Mouse (Mus musculus) hindbrain, embryonic 10.5 days (tissue): ENCODE results near the gene Sdc3. TPM values are rescaled to one million over a fixed set of nuclear protein-coding genes. Genes with fewer than 3 reads are reported as not detected.
A peak's percentile ranks its signal among the peaks of the same experiment; 100 is the strongest.

Source experiments
- DNase-seq: peaks from one replicate; pipeline ENCODE4 v3.0.0-alpha.2; 2017; ENCODE audit warnings: low spot score
- H3K27ac ChIP-seq: fragments of 300-500 bp; sonication (generic); 2 replicates; pipeline ENCODE4 v1.5.1; 2016; ENCODE audit warnings: mild to moderate bottlenecking, moderate library complexity
- H3K27me3 ChIP-seq: fragments of 300-500 bp; sonication (generic); 2 replicates; pipeline ENCODE4 v1.6.1; 2016; ENCODE audit warnings: mild to moderate bottlenecking; ENCODE audit not compliant: poor library complexity, insufficient read depth, severe bottlenecking
- H3K36me3 ChIP-seq: fragments of 300-500 bp; sonication (generic); 2 replicates; pipeline ENCODE4 v1.6.1; 2016; ENCODE audit warnings: mild to moderate bottlenecking, moderate library complexity
- H3K4me1 ChIP-seq: fragments of 300-500 bp; sonication (generic); replicated peaks from 2 replicates; pipeline ENCODE4 v1.6.1; 2016; ENCODE audit warnings: mild to moderate bottlenecking
- H3K4me3 ChIP-seq: fragments of 300-500 bp; sonication (generic); 2 replicates; pipeline ENCODE4 v1.5.1; 2016; ENCODE audit warnings: mild to moderate bottlenecking, moderate library complexity
- H3K9me3 ChIP-seq: fragments of 300-500 bp; sonication (generic); 2 replicates; pipeline ENCODE4 v1.6.1; 2016; ENCODE audit warnings: mild to moderate bottlenecking, moderate library complexity
- WGBS: fragments of 180-500 bp; shearing (Covaris S2); methylation state at CpG from one replicate; pipeline ENCODE4 v1.1.7; 2016; 5-methylcytosine and 5-hydroxymethylcytosine counted together
- polyA plus RNA-seq: library from polyadenylated mRNA; unstranded; fragments of >200 nt; fragmentation: Nextera tagmentation; extraction: Ambion mirVana; gene quantifications from 2 replicates; pipeline ENCODE4 v1.2.1, GENCODE M21; 2016

Sdc3 gene
- polyA plus RNA-seq, 1 experiment from 2014 or later, result 38.4 TPM

- peak overlapping the region; percentile 73 for H3K27ac ChIP-seq
- no peaks in the 10 kb centered on the region for H3K36me3 ChIP-seq
- no peaks in the 10 kb centered on the region for H3K27me3 ChIP-seq
- DNase-seq, result no peak
- peaks cover 92% of the 10 kb centered on the region for H3K4me1 ChIP-seq
- no peak overlapping the region for H3K4me3 ChIP-seq
- H3K9me3 ChIP-seq, result no peaks in the 10 kb centered on the region
- WGBS, result 12% methylated on average over 3 of the region's 3 CpGs
Measured at GRCm38 (mm10) chr4:130810845-130811244, 18.5 kb downstream of the Sdc3 start.

DNA sequence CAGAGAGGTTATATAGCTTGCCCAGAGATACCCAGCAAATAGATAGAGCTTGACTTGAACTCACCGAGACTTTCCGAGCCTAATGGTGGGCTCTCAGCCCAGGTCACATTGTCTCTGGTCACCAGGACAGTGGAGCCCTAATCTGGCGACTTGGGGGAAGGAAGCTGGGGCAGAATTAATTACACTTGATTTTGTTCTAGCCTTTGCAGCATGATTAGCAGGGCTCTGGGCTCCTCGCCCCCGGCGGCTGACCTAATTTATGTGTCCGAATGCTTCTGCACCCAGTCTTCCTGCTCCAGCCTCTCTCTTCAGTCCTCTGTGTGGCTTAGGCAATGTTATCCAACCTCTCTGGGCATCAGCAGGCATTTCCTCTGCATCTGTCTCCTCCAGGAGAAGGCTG, 19.0 kb downstream of the Sdc3 start:
- Histone ChIP-seq H3K9me3 (no peaks in the 10 kb centered on the region), H3K36me3 (no peaks in the 10 kb centered on the region), H3K27me3 (no peaks in the 10 kb centered on the region), H3K4me3 (no peak overlapping the region), H3K4me1 (peaks cover 88% of the 10 kb centered on the region), H3K27ac (peak overlapping the region; percentile 73)
- WGBS, result 55% methylated on average over 7 of the region's 7 CpGs
- no peak for DNase-seq

DNA sequence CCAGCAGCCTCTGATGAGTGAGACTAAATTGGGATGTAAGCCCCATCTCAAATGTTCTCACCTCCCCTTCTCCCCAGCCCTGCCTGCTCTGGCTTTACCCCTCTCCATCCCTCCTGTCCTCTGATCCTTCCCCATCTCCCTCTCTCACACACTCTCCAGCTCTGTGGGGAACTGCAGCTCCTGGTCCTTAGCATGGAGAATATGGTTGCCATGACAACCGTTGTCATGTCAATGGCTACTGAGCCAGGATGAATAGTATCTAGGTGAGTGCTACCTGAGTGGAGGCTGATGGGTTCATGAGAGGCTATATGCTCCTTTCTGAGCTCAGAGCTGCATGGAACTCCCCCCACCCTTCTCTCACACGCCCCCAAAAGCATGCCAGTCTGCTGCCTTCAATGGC, 21.6 kb downstream of the Sdc3 start:
- 52% methylated on average over 2 of the region's 2 CpGs for WGBS
- H3K27me3 ChIP-seq, result no peaks in the 10 kb centered on the region
- no peak overlapping the region for H3K4me3 ChIP-seq
- DNase-seq, result no peak
- H3K4me1 ChIP-seq, result peaks cover 74% of the 10 kb centered on the region
- H3K36me3 ChIP-seq, result peaks cover 20% of the 10 kb centered on the region
- H3K27ac ChIP-seq, result peak overlapping the region; percentile 57
- H3K9me3 ChIP-seq, result no peaks in the 10 kb centered on the region

GRCm38 (mm10) chr4:130814742-130815330, 22.5 kb downstream of the Sdc3 start:
- peaks cover 25% of the 10 kb centered on the region for H3K36me3 ChIP-seq
- no peaks in the 10 kb centered on the region for H3K27me3 ChIP-seq
- peaks cover 65% of the 10 kb centered on the region for H3K4me1 ChIP-seq
- H3K4me3 ChIP-seq, result no peak overlapping the region
- H3K9me3 ChIP-seq, result no peaks in the 10 kb centered on the region
- peak overlapping the region; percentile 47 for H3K27ac ChIP-seq
- 71% methylated on average over 8 of the region's 8 CpGs for WGBS
- DNase-seq, result no peak

DNA sequence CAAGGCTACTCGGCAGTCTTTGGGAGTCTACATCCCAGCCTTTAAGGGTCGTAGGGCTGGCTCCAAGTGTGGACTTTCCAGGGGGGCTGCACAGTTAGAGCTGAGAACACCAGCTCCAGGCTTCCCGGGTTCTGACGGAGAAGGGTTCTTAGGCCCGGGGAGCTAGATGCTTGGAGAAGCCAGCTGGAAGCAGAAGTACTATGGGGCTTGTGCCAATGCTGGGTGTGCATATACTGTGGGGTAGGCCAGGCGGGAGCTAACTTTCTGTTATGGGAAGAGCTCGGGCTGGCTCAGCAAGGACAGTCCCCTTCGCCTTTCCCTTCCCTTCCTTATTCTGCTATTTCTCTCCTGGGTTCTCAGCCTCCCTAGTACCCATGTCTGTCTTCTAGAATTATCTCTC, 23.5 kb downstream of the Sdc3 start:
- Histone ChIP-seq H3K9me3 (no peaks in the 10 kb centered on the region), H3K36me3 (peaks cover 34% of the 10 kb centered on the region), H3K4me1 (peaks cover 64% of the 10 kb centered on the region), H3K4me3 (no peak overlapping the region), H3K27me3 (no peaks in the 10 kb centered on the region), H3K27ac (0 out of 2 replicates have a peak overlapping the region, but pooled peaks have one; percentile 14)
- WGBS, result 89% methylated on average over 8 of the region's 8 CpGs
- DNase-seq, result no peak

- no peaks in the 10 kb centered on the region for H3K27me3 ChIP-seq
- WGBS, result 85% methylated on average over 3 of the region's 3 CpGs
- no peak for DNase-seq
- no peaks in the 10 kb centered on the region for H3K9me3 ChIP-seq
- no peak overlapping the region for H3K4me3 ChIP-seq
- H3K27ac ChIP-seq, result no peak overlapping the region
- peaks cover 27% of the 10 kb centered on the region for H3K4me1 ChIP-seq
- peaks cover 69% of the 10 kb centered on the region for H3K36me3 ChIP-seq
Measured at GRCm38 (mm10) chr4:130819806-130820205, 27.5 kb downstream of the Sdc3 start.

GRCm38 (mm10) chr4:130820594-130821255, 28.4 kb downstream of the Sdc3 start:
- H3K9me3 ChIP-seq, result no peaks in the 10 kb centered on the region
- DNase-seq, result no peak
- no peaks in the 10 kb centered on the region for H3K27me3 ChIP-seq
- H3K27ac ChIP-seq, result peak overlapping the region; percentile 40; the same call in 1 of the 2 replicates
- H3K4me1 ChIP-seq, result peaks cover 18% of the 10 kb centered on the region; the same call in 1 of the 2 replicates
- H3K4me3 ChIP-seq, result no peak overlapping the region
- H3K36me3 ChIP-seq, result peaks cover 76% of the 10 kb centered on the region
- WGBS, result 83% methylated on average over 7 of the region's 7 CpGs

DNA sequence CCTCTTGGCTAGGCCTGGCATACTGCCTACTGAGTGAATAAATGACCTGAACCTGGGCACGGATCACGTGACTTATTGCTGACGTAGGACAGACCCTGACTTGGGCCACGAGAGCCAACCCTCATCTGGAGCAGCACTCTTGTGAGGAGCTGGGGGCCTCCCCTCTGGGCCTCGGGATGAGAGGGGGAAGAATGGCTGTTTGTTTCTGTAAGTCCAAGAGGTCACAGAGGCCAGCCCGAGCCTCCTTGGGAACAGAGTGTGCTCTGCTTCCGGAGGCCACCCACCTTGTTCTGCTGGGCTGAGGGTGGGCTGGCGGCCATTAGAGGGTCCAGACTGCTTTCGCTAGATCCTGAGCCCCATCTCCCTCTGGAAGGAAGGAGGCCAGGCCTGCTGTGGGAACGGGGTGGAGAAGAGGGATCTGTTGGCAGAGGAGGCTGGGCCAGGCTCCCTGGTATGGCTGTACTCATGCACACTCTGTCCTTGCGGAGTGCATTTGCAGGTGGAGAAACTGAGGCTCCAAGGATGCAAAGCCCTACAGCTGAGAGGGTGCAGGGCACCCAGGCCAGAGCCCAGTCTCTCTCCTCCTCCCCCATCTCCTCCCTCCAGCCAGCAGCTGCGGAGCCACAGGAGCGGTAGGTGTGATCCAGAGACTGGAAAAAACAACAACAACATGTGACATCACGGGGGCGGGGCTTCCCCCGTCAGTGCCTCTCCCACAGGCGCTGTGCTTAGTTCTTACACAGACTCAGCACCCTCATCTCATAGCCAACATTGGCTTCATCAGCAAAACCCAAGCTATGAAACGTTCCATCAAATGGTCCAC, 36.7 kb downstream of the Sdc3 start:
- Histone ChIP-seq H3K4me3 (peak overlapping the region; percentile 37), H3K27ac (peak overlapping the region; percentile 87), H3K4me1 (peaks cover 38% of the 10 kb centered on the region), H3K36me3 (peaks cover 14% of the 10 kb centered on the region), H3K9me3 (no peaks in the 10 kb centered on the region), H3K27me3 (no peaks in the 10 kb centered on the region)
- DNase-seq, result peak; percentile 81
- 8% methylated on average over 18 of the region's 18 CpGs for WGBS

GRCm38 (mm10) chr4:130834122-130834521, 41.8 kb downstream of the Sdc3 start:
- DNase-seq, result peak; percentile 50

DNA sequence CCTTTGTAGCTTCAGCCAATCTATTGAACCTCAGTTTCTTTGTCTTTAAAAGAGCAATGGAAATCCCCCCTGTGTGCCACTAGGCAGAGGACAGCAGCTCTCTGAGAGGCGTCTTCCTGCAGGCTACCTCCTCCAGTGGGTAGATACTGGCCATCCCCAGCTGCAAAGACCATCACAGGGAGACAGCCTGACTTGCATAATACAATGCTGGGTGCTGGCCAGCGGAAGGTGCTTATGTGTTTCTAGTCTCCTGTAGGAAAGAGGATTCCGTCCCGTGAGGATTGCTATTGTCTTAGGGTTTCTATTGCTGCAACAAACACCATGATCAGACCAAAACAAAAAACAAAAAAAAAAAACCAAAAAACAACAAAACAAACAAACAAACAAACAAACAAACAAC, 43.2 kb downstream of the Sdc3 start:
- peak overlapping the region; percentile 23; the same call in 1 of the 2 replicates for H3K27ac ChIP-seq
- H3K4me3 ChIP-seq, result no peak overlapping the region
- H3K4me1 ChIP-seq, result peaks cover 65% of the 10 kb centered on the region
- H3K9me3 ChIP-seq, result no peaks in the 10 kb centered on the region
- H3K36me3 ChIP-seq, result no peaks in the 10 kb centered on the region
- 84% methylated on average over 4 of the region's 4 CpGs for WGBS
- H3K27me3 ChIP-seq, result peaks cover 27% of the 10 kb centered on the region
- DNase-seq, result no peak

More at GRCm38 (mm10) chr4:130834122-130834521, 41.8 kb downstream of the Sdc3 start:
- Histone ChIP-seq H3K9me3 (no peaks in the 10 kb centered on the region), H3K4me1 (peaks cover 59% of the 10 kb centered on the region), H3K27ac (peak overlapping the region; percentile 76), H3K4me3 (no peak overlapping the region), H3K36me3 (no peaks in the 10 kb centered on the region), H3K27me3 (peaks cover 27% of the 10 kb centered on the region)
- WGBS, result 42% methylated on average over 1 of the region's 1 CpGs

- H3K4me3 ChIP-seq, result peak overlapping the region; percentile 34
- H3K9me3 ChIP-seq, result no peaks in the 10 kb centered on the region
- H3K36me3 ChIP-seq, result no peaks in the 10 kb centered on the region
- WGBS, result 13% methylated on average over 20 of the region's 20 CpGs
- peaks cover 74% of the 10 kb centered on the region for H3K4me1 ChIP-seq
- peak overlapping the region; percentile 47 for H3K27ac ChIP-seq
- H3K27me3 ChIP-seq, result peaks cover 27% of the 10 kb centered on the region
- peak; percentile 30 for DNase-seq
Measured at GRCm38 (mm10) chr4:130836281-130837061, 44.1 kb downstream of the Sdc3 start.

GRCm38 (mm10) chr4:130838585-130838984, 46.2 kb downstream of the Sdc3 start:
- Histone ChIP-seq H3K9me3 (no peaks in the 10 kb centered on the region), H3K4me1 (peaks cover 92% of the 10 kb centered on the region), H3K27me3 (peaks cover 33% of the 10 kb centered on the region), H3K4me3 (no peak overlapping the region), H3K36me3 (no peaks in the 10 kb centered on the region), H3K27ac (peak overlapping the region; percentile 57)
- no peak for DNase-seq
- WGBS, result 39% methylated on average over 11 of the region's 11 CpGs
